Mouse (Mus musculus) embryonic facial prominence, embryonic 14.5 days (tissue): Measurements from ENCODE around the gene Cep95. TPM values are rescaled to one million over a fixed set of nuclear protein-coding genes. Genes with fewer than 3 reads are reported as not detected.

Source experiments
- microRNA-seq: library from miRNA; unstranded; fragments of <30 nt; microRNA quantifications from one replicate; pipeline ENCODE4, GENCODE M21; 2016; ENCODE audit warnings: borderline number of aligned reads
- polyA plus RNA-seq: library from polyadenylated mRNA; unstranded; fragments of >200 nt; fragmentation: Nextera tagmentation; extraction: Ambion mirVana; gene quantifications from 2 replicates; pipeline ENCODE4 v1.2.1, GENCODE M21; 2014

The Cep95 gene
- polyA plus RNA-seq, 1 experiment from 2014 or later: 15.8 TPM

Small RNA genes within 50 kb of the gene (microRNA-seq; reads per million reads assigned to microRNA genes)
- gene Gm25994: not detected
- gene Mir3064: 6.3 reads per million, percentile 24 among the genes with 10 or more reads in this experiment

Other genes with a start within 250 kb of the Cep95 start
- 11.0 and 12.0 TPM in 2 replicates for gene Tex2, start 175.8 kb upstream of the Cep95 start, polyA plus RNA-seq
- gene Pecam1, start 38.6 kb upstream of the Cep95 start, polyA plus RNA-seq: 46.8 and 48.9 TPM in 2 replicates
- gene Milr1, start 38.0 kb upstream of the Cep95 start, polyA plus RNA-seq: 1.4 and 2.0 TPM in 2 replicates
- 9.8 and 10.2 TPM in 2 replicates for gene Polg2, start 9.7 kb upstream of the Cep95 start, polyA plus RNA-seq
- gene Ddx5, start 67 bp upstream of the Cep95 start, polyA plus RNA-seq: 334 and 344 TPM in 2 replicates
- gene Smurf2, start 131.5 kb downstream of the Cep95 start, polyA plus RNA-seq: 18.1 and 20.7 TPM in 2 replicates
- 294 and 347 TPM in 2 replicates for gene Kpna2, start 210.3 kb downstream of the Cep95 start, polyA plus RNA-seq
- 4.1 and 4.3 TPM in 2 replicates for gene 1810010H24Rik, start 236.4 kb downstream of the Cep95 start, polyA plus RNA-seq